ENCODE assay signal across 10 mouse cellular contexts in the genomic region with DNA sequence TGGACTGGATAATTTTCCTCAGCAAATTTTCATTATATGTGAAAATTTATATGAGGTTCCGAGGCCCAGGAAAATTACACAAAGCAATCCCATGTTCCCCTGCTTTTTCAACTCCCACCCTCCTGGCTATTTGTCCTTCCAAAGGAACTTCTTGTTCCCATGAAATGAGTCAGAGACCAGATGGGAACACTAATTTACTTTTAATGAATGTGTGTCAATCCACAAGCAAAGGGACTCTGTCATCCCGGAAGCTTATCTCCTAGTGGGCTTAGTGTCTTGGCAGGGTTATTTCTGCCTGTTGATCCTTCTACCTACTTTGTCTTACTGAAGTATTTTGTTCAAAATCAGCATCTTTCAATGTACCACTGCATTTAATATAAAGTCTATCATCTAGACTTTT.
"Had no signal": no experiment of that assay in that cellular context is flagged by ENCODE, and none has a peak within 500 bp of the region (broad histone marks: within the 10 kb centered on the region; RNA-seq: fewer than 3 reads in every experiment).

No protein-coding gene starts in this region.

- H3K4me1 ChIP-seq: limb, embryonic 15.5 days; liver, embryonic 15.5 days; lung, embryonic 15.5 days; midbrain, embryonic 13.5 days had no signal

- H3K36me3 ChIP-seq: limb, embryonic 15.5 days; liver, embryonic 15.5 days; lung, embryonic 15.5 days; midbrain, embryonic 13.5 days had no signal

- H3K4me3 ChIP-seq: limb, embryonic 15.5 days; liver, embryonic 15.5 days; lung, embryonic 15.5 days; midbrain, embryonic 13.5 days had no signal

- H3K9me3 ChIP-seq: limb, embryonic 15.5 days; liver, embryonic 15.5 days; lung, embryonic 15.5 days; midbrain, embryonic 13.5 days had no signal

- DNase-seq: kidney, adult 8-10 months; layer of hippocampus, adult 9-11 months; layer of hippocampus, postnatal 36 days; spleen, adult 18-20 months; thymus, adult 18-20 months; thymus, postnatal 14 days had no signal

- ATAC-seq: midbrain, embryonic 13.5 days had no signal

- H3K27me3 ChIP-seq: limb, embryonic 15.5 days; liver, embryonic 15.5 days; lung, embryonic 15.5 days; midbrain, embryonic 13.5 days had no signal

- H3K4me2 ChIP-seq: limb, embryonic 15.5 days; liver, embryonic 15.5 days; lung, embryonic 15.5 days; midbrain, embryonic 13.5 days had no signal

- H3K27ac ChIP-seq: limb, embryonic 15.5 days; liver, embryonic 15.5 days; lung, embryonic 15.5 days; midbrain, embryonic 13.5 days had no signal

- H3K9ac ChIP-seq: limb, embryonic 15.5 days; liver, embryonic 15.5 days; lung, embryonic 15.5 days; midbrain, embryonic 13.5 days had no signal
